Mouse (Mus musculus): Measurements from ENCODE around the gene Cib2.

DNA sequence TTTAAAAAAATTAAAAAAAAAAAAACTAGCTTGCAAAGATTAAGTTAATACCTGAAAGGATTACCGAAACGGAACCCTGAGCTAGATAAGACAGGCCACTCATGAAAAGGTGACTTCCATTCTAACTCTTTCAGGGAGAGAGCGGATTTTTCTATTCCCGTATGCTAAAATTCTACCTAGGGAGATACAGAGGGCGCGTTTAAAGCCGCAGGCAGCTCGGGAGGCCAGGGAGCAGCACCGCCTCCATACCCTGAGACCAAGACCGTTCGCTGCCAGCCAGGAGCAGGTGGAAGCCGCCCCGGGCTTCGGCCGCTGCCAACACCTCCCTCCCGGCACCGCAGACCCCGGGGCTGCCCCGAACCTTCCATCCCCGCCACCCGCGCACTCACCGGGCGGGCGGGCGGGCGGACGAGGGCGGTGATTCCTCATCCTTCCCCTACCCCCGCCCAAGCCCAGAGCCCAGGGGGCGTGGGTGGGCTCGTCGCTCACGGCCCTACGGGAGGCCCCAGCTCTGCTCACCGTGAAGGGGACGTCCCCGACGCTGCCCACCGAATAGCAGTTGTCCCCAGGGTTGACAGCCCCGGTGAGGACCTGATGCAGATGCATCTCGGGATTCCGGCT lies 59.1 kb downstream of the Cib2 start:
- TF ChIP-seq POLR2A (IDR thresholded peaks at IDR 0.05; ENCODE audit: insufficient read depth, low read length) (no peak), EP300 (IDR thresholded peaks at IDR 0.05; ENCODE audit: insufficient read depth, low read depth, low read length) (no peak), CTCF (IDR thresholded peaks at IDR 0.05; ENCODE audit: low read depth, low read length) (no peak)
